Mouse (Mus musculus): Measurements from ENCODE around the gene Obsl1. TPM values are rescaled to one million over a fixed set of nuclear protein-coding genes. Genes with fewer than 3 reads are reported as not detected.

The Obsl1 gene
- polyA plus RNA-seq (2012; rRNA removed) = 54.3 and 57.6 TPM in 2 replicates

DNA sequence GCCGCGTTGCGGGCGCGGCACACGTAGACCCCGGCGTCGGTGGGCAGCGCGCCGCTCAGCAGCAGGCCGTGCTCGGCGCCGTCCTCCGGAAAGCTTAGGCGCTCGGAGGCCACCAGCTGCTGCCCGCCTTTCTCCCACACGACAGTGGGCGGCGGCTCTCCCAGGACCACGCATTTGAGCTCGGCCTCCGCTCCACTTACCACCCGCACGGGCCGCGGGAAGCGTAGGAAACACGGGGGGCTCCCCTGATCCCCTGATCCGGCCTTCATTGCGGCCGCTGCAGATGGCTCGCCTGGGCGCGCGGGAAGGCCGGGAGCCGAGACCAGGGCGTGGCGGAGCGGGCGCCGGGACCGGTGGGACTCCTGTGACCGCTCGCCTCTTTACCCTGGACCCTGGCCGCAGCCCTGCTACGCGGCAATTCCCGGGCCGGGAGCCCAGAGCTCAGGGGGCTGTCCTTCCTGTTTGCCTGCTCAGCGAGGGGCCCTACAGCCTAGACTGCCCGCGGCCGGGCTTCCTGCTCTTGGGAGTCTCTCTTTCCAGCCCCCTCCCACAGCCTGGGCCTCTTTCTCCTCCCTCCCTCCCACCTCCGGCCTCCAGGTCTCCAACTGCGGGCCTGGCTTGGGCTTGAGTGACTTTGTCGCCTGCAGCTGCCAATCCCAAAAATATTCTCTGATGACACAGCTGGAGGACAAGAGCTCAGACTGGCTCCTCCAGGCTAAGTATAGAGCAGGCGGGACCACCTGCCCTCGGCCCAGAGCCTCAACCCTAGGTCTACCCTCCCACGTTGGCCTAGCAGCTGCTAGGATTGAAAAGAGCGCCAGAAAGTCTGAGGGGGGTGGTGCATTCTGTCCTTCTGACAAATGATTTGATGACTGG, at the start of gene Obsl1:
Obsl1 (minus strand) TSS at position 497 of the 876 bp plus-strand sequence.
- TF ChIP-seq POLR2A (IDR thresholded peaks at IDR 0.05; ENCODE audit: borderline replicate concordance, extremely low read depth, insufficient read depth, insufficient read length, poor library complexity, severe bottlenecking) = peak; percentile 28
- TF ChIP-seq CTCF (IDR thresholded peaks at IDR 0.05; ENCODE audit: borderline replicate concordance, extremely low read depth, insufficient read depth, insufficient read length) = no peak
- DNase-seq (ENCODE audit: low read depth) = peak; percentile 78

DNA sequence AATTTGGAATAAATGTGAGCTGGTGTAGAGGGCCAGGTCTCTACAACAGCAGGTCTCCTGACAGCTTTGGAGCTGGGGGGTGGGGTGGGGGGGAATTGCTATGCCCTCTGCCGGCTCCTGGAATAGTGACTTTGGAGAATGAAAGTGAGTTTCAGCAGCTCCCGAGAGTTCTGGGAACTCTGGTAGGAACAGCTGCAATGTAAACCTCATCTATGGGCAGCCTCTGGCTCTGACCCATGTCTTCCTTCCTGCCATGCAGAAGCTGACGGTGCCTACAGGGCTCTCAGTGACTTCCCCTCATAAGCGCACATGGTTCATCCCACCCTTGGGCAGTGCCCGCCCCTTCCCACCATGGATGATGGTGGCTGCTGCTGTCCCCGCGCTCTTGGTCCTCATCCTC, 49.4 kb upstream of the Obsl1 start:
- no peak for DNase-seq (ENCODE audit: low read depth)
- TF ChIP-seq CTCF (IDR thresholded peaks at IDR 0.05; ENCODE audit: borderline replicate concordance, extremely low read depth, insufficient read depth, insufficient read length) = no peak
- no peak for TF ChIP-seq POLR2A (IDR thresholded peaks at IDR 0.05; ENCODE audit: borderline replicate concordance, extremely low read depth, insufficient read depth, insufficient read length, poor library complexity, severe bottlenecking)

DNA sequence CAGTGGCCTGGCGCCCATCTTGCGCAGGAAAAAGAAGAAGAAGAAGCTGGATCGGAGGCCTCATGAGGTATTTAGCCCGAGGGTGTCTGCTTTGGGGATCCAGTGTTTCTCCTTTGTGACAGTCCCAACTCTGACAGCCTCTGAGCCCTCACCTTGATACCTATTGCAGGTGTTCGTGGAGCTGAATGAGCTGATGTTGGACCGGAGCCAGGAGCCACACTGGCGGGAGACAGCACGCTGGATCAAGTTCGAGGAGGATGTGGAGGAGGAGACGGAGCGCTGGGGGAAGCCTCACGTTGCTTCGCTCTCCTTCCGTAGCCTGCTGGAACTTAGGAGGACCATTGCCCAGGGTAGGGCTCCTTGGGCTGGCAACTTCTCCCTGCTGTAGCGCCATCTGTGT, 44.3 kb upstream of the Obsl1 start:
- no peak for TF ChIP-seq POLR2A (IDR thresholded peaks at IDR 0.05; ENCODE audit: borderline replicate concordance, extremely low read depth, insufficient read depth, insufficient read length, poor library complexity, severe bottlenecking)
- TF ChIP-seq CTCF (IDR thresholded peaks at IDR 0.05; ENCODE audit: borderline replicate concordance, extremely low read depth, insufficient read depth, insufficient read length) = no peak
- DNase-seq (ENCODE audit: low read depth) = no peak

- DNase-seq (ENCODE audit: low read depth) = no peak
Measured at GRCm38 (mm10) chr1:75549289-75550279, 43.3 kb upstream of the Obsl1 start.

GRCm38 (mm10) chr1:75548871-75549270, 42.6 kb upstream of the Obsl1 start:
- DNase-seq (ENCODE audit: low read depth) = no peak
- TF ChIP-seq CTCF (IDR thresholded peaks at IDR 0.05; ENCODE audit: borderline replicate concordance, extremely low read depth, insufficient read depth, insufficient read length) (no peak), POLR2A (IDR thresholded peaks at IDR 0.05; ENCODE audit: borderline replicate concordance, extremely low read depth, insufficient read depth, insufficient read length, poor library complexity, severe bottlenecking) (no peak)

More at GRCm38 (mm10) chr1:75549289-75550279, 43.3 kb upstream of the Obsl1 start:
- TF ChIP-seq POLR2A (IDR thresholded peaks at IDR 0.05; ENCODE audit: borderline replicate concordance, extremely low read depth, insufficient read depth, insufficient read length, poor library complexity, severe bottlenecking) (no peak), CTCF (IDR thresholded peaks at IDR 0.05; ENCODE audit: borderline replicate concordance, extremely low read depth, insufficient read depth, insufficient read length) (no peak)

GRCm38 (mm10) chr1:75548083-75548482, 41.8 kb upstream of the Obsl1 start:
- DNase-seq (ENCODE audit: low read depth) = no peak
- TF ChIP-seq POLR2A (IDR thresholded peaks at IDR 0.05; ENCODE audit: borderline replicate concordance, extremely low read depth, insufficient read depth, insufficient read length, poor library complexity, severe bottlenecking) (no peak), CTCF (IDR thresholded peaks at IDR 0.05; ENCODE audit: borderline replicate concordance, extremely low read depth, insufficient read depth, insufficient read length) (no peak)

GRCm38 (mm10) chr1:75547351-75547750, 41.1 kb upstream of the Obsl1 start:
- no peak for DNase-seq (ENCODE audit: low read depth)
- TF ChIP-seq CTCF (IDR thresholded peaks at IDR 0.05; ENCODE audit: borderline replicate concordance, extremely low read depth, insufficient read depth, insufficient read length) = no peak
- no peak for TF ChIP-seq POLR2A (IDR thresholded peaks at IDR 0.05; ENCODE audit: borderline replicate concordance, extremely low read depth, insufficient read depth, insufficient read length, poor library complexity, severe bottlenecking)

GRCm38 (mm10) chr1:75545965-75546956, 40.0 kb upstream of the Obsl1 start, which contains the start of gene Slc4a3:
Slc4a3 (plus strand) TSS chr1:75546266.
- TF ChIP-seq CTCF (IDR thresholded peaks at IDR 0.05; ENCODE audit: borderline replicate concordance, extremely low read depth, insufficient read depth, insufficient read length) = peak; percentile 41; the same call in 1 of the 2 replicates
- TF ChIP-seq POLR2A (IDR thresholded peaks at IDR 0.05; ENCODE audit: borderline replicate concordance, extremely low read depth, insufficient read depth, insufficient read length, poor library complexity, severe bottlenecking) = peak; percentile 87
- peak; percentile 80 for DNase-seq (ENCODE audit: low read depth)

DNA sequence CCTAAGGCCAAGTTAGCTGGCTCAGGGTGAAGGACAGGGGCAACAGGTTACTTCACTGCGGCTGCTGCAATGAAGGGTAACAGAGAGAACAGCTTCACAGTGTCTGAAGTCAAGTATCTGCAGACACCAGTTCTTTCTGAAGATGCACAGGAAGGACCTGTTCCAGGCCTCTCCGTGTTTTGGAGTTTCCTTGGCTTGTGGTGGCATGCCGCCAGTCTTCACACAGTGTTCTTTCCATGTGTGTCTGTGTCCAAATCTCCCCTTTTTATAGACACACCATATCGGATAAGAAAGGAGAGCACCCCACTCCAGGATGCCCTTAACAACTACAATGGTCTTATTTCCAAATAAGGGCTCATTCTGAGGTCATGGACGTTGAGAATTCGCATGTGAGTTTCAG, 38.1 kb upstream of the Obsl1 start:
- TF ChIP-seq POLR2A (IDR thresholded peaks at IDR 0.05; ENCODE audit: borderline replicate concordance, extremely low read depth, insufficient read depth, insufficient read length, poor library complexity, severe bottlenecking) (no peak), CTCF (IDR thresholded peaks at IDR 0.05; ENCODE audit: borderline replicate concordance, extremely low read depth, insufficient read depth, insufficient read length) (no peak)
- DNase-seq (ENCODE audit: low read depth) = no peak

- DNase-seq (ENCODE audit: low read depth) = no peak
- TF ChIP-seq POLR2A (IDR thresholded peaks at IDR 0.05; ENCODE audit: borderline replicate concordance, extremely low read depth, insufficient read depth, insufficient read length, poor library complexity, severe bottlenecking) = no peak
- TF ChIP-seq CTCF (IDR thresholded peaks at IDR 0.05; ENCODE audit: borderline replicate concordance, extremely low read depth, insufficient read depth, insufficient read length) = no peak
Measured at GRCm38 (mm10) chr1:75541496-75541895, 35.2 kb upstream of the Obsl1 start.
